Mouse (Mus musculus): ENCODE measurements around the gene Tmco1.

DNA sequence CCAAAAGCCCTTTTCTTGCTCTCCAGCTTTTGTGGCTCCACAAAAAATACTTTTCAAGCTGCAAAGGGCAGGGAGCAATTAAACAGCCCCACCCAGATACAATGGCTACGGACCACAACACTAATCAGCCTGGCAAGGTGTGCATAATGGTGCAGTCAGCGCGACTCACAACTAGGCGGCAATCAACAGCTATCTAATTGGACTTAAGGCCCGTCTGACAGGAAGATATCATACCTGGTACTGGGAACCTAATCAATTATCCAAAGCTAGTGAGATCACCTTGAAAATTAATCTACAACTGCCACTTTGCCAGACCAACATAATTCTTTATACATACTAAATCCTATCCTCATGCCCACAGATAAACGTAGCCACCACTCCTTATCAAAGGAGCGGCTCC, 74.1 kb downstream of the Tmco1 start:
- TF ChIP-seq HCFC1 (IDR thresholded peaks at IDR 0.05; ENCODE audit: borderline replicate concordance, insufficient read depth, low read length) = no peak
- TF ChIP-seq CHD2 (IDR thresholded peaks at IDR 0.05; ENCODE audit: low read depth, low read length) = no peak
- TF ChIP-seq ZNF384 (IDR thresholded peaks at IDR 0.05; ENCODE audit: low read depth, low read length) = no peak
- TF ChIP-seq ZC3H11A (IDR thresholded peaks at IDR 0.05; ENCODE audit: borderline replicate concordance, low read depth, low read length) = no peak
- TF ChIP-seq MAFK (IDR thresholded peaks at IDR 0.05; ENCODE audit: insufficient read depth, low read depth, low read length) = no peak
